Mouse (Mus musculus) limb, embryonic 10.5 days (tissue): Measurements from ENCODE around the gene Ints11. TPM values are rescaled to one million over a fixed set of nuclear protein-coding genes. Genes with fewer than 3 reads are reported as not detected.
A peak's percentile ranks its signal among the peaks of the same experiment; 100 is the strongest.

Experiments used
- DNase-seq: peaks from one replicate; pipeline ENCODE4 v3.0.0-alpha.2; 2017; ENCODE audit warnings: low spot score
- H3K27ac ChIP-seq: fragments of 300-500 bp; sonication (generic); 2 replicates; pipeline ENCODE4 v1.5.1; 2016; ENCODE audit warnings: mild to moderate bottlenecking
- H3K27me3 ChIP-seq: fragments of 300-500 bp; sonication (generic); 2 replicates; pipeline ENCODE4 v1.6.1; 2016; ENCODE audit warnings: low read depth, mild to moderate bottlenecking; ENCODE audit not compliant: poor library complexity, severe bottlenecking
- H3K36me3 ChIP-seq: fragments of 300-500 bp; sonication (generic); 2 replicates; pipeline ENCODE4 v1.6.1; 2016; ENCODE audit warnings: mild to moderate bottlenecking, moderate library complexity
- H3K4me1 ChIP-seq: fragments of 300-500 bp; sonication (generic); 2 replicates; pipeline ENCODE4 v1.6.1; 2016
- H3K4me3 ChIP-seq: fragments of 300-500 bp; sonication (generic); 2 replicates; pipeline ENCODE4 v1.5.1; 2016; ENCODE audit warnings: mild to moderate bottlenecking, moderate library complexity
- H3K9me3 ChIP-seq: fragments of 300-500 bp; sonication (generic); replicated peaks from 2 replicates; pipeline ENCODE4 v1.6.1; 2016; ENCODE audit warnings: mild to moderate bottlenecking
- WGBS: fragments of 180-500 bp; shearing (Covaris S2); methylation state at CpG from one replicate; pipeline ENCODE4 v1.1.7; 2016; 5-methylcytosine and 5-hydroxymethylcytosine counted together
- polyA plus RNA-seq: library from polyadenylated mRNA; unstranded; fragments of >200 nt; fragmentation: Nextera tagmentation; extraction: Ambion mirVana; gene quantifications from 2 replicates; pipeline ENCODE4 v1.2.1, GENCODE M21; 2016

Ints11 gene
- polyA plus RNA-seq, 1 experiment from 2014 or later = 106 TPM

DNA sequence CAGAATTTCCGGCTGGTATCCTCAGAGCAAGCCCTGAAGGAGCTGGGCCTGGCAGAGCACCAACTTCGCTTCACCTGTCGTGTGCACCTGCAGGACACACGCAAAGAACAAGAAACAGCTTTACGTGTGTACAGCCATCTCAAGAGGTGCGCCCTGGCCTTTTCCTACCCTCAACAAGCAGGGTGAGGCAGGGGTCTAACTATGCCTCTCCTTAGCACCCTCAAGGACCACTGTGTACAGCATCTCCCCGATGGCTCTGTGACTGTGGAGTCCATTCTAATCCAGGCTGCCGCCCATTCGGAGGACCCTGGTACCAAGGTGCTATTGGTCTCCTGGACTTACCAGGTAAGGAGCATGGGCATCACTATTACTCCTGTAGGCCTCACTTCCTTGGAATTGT is 18.8 kb downstream of the Ints11 start:
- peaks cover 24% of the 10 kb centered on the region for H3K4me1 ChIP-seq
- no peaks in the 10 kb centered on the region for H3K27me3 ChIP-seq
- 95% methylated on average over 9 of the region's 9 CpGs for WGBS
- no peak overlapping the region for H3K27ac ChIP-seq
- DNase-seq = no peak
- H3K4me3 ChIP-seq = no peak overlapping the region
- H3K36me3 ChIP-seq = peaks cover 69% of the 10 kb centered on the region
- no peaks in the 10 kb centered on the region for H3K9me3 ChIP-seq

DNA sequence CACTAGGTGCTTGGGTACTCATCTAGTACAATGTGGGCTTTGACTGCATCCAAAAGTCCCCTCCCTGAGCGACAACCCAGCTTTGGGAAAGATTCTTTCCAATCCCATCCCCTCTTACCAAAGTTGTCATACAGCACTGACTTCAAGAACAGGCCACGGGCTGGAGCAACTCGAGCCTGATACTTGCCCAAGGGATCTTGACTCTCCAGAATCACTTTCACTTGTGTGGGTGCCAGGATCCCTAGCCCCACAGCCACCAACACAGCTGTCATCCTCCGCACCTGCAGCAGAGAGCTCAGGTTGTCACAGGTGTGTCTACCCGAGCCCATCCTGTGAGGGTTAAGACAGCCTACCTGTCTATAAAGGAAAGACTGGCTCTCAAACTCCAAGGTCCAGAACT is 20.0 kb downstream of the Ints11 start:
- H3K4me1 ChIP-seq = peaks cover 35% of the 10 kb centered on the region
- no peak overlapping the region for H3K4me3 ChIP-seq
- 90% methylated on average over 5 of the region's 5 CpGs for WGBS
- H3K9me3 ChIP-seq = no peaks in the 10 kb centered on the region
- no peaks in the 10 kb centered on the region for H3K27me3 ChIP-seq
- no peak overlapping the region for H3K27ac ChIP-seq
- peaks cover 59% of the 10 kb centered on the region for H3K36me3 ChIP-seq
- DNase-seq = no peak

DNA sequence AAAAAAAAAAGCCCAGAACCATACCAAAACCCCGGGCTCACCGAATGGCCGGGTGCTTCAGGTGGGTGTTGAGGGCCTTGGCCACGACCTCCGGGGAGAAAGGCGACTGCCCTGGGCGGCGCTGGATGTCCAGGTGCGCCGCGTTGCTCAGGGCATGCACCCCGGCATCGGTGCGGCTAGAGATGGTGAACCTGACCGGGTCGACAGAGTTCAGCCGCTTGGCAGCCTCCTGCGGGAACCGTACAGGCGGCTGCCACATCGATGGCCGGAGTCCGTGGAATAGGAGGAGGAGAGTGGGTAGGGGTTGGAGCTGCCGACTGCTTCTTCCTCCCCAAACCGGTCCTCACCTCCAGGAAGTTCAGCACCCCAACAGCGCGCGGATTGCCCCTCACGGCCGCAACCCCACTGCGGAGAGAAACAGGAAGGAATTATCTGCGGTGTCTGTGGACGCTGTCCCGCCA is 21.7 kb downstream of the Ints11 start:
- H3K27ac ChIP-seq = peak overlapping the region; percentile 93
- under 1% methylated on average over 34 of the region's 34 CpGs for WGBS

DNA sequence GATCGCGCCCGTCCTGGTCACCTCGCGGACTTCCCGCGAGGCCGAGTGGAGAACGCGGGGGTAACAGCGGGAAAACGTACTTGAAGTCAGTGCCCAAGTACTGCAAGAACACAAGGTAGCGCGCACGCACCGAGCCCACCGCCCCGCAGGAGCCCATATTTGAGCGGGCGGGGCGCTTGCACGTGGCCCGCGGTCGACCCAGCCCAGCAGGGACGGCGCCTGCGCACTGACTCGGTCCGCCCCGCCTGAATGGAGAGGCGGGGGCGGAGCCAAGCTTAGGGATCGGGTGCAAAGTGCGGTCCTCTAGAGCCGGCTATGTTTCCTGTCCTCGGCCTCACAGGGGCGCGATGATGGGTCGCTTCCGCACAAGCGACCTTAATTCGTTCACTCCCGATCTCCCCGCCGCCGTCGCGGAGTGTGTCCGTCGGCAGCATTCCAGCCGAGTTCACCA is 22.2 kb downstream of the Ints11 start, which contains the start of the genes Pusl1 and Acap3:
Gene Pusl1, minus strand, starts transcription at position 231 of the 451 bp plus-strand sequence.
Gene Acap3, plus strand, starts transcription at position 272 of the 451 bp plus-strand sequence.
- peak within 1 kb of the TSS; percentile 92 for H3K4me3 ChIP-seq
- peaks cover 45% of the 10 kb centered on the region for H3K36me3 ChIP-seq
- peak within 1 kb of the TSS; percentile 93 for H3K27ac ChIP-seq
- H3K4me1 ChIP-seq = peaks cover 38% of the 10 kb centered on the region
- DNase-seq = peak; percentile 98
- WGBS = under 1% methylated on average over 52 of the region's 52 CpGs
- H3K9me3 ChIP-seq = no peaks in the 10 kb centered on the region
- H3K27me3 ChIP-seq = no peaks in the 10 kb centered on the region

More for the DNA sequence above, 21.7 kb downstream of the Ints11 start:
- no peak for DNase-seq
- Histone ChIP-seq H3K27me3 (no peaks in the 10 kb centered on the region), H3K4me3 (peak overlapping the region; percentile 92), H3K9me3 (no peaks in the 10 kb centered on the region), H3K4me1 (peaks cover 38% of the 10 kb centered on the region), H3K36me3 (peaks cover 45% of the 10 kb centered on the region)

DNA sequence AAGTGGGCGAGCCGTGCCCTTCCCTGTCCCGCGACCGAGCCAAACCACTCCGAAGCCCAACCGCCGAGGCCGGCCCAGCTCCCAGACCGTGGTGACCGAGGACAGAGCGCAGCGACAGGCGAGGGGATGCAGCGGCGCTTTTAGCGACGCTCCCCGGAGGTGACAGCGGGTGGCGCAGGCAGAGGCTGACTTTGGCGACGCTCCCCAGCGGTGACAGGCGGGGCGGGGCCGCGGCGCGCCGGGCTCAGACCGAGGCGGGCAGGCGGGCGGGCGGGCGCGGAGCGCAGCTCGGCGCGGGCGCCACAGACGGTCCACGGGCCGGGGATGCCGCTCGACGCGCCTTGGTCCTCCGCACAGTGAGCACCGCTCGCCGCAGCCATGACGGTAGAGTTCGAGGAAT is 22.7 kb downstream of the Ints11 start:
- WGBS = under 1% methylated on average over 41 of the region's 56 CpGs
- H3K9me3 ChIP-seq = no peaks in the 10 kb centered on the region

DNA sequence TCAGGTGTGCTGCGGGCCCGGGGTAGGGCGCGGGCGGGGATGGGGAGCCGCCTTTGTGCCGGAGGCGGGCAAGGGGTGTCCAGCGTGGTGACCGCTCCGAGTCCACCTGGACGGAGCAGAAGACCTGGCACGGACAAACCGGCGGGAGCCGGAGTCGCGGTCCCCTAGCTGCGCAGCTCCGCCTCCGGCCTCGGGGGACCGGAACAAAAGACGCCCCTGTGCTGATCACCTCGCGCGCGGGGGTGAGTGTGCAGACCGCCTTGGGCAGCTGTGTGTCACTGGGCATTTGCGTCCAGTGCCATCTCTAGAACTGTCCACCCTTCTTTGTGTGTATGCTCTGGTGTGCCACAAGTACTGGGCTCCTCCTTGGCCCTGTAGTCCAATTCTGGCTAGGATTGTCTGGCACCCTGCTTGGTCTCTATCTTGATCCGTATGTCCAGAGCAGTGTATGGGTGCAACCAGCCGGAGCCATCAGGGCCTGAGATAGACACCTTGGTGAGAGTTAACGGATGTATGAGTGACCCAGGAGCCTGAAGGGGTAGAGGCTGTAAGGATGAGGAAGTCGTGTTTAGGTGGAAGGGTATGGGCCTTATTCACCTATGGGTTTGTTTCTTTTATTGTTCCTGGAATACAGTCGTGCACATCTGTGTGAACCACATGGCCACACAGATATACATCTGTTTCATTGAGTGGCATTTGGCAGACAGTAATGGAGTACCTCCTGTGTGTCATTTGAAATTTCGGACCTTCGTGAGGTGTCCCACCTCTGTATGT is 23.3 kb downstream of the Ints11 start:
- Histone ChIP-seq H3K9me3 (no peaks in the 10 kb centered on the region), H3K27ac (peak overlapping the region; percentile 93), H3K36me3 (peaks cover 41% of the 10 kb centered on the region), H3K27me3 (no peaks in the 10 kb centered on the region), H3K4me1 (peaks cover 38% of the 10 kb centered on the region), H3K4me3 (peak overlapping the region; percentile 92)
- 7% methylated on average over 37 of the region's 37 CpGs for WGBS
- peak; percentile 69 for DNase-seq

More for the DNA sequence above, 22.7 kb downstream of the Ints11 start:
- peak overlapping the region; percentile 93 for H3K27ac ChIP-seq
- DNase-seq = peak; percentile 90
- peaks cover 45% of the 10 kb centered on the region for H3K36me3 ChIP-seq
- peaks cover 38% of the 10 kb centered on the region for H3K4me1 ChIP-seq
- no peaks in the 10 kb centered on the region for H3K27me3 ChIP-seq
- peak overlapping the region; percentile 92 for H3K4me3 ChIP-seq

DNA sequence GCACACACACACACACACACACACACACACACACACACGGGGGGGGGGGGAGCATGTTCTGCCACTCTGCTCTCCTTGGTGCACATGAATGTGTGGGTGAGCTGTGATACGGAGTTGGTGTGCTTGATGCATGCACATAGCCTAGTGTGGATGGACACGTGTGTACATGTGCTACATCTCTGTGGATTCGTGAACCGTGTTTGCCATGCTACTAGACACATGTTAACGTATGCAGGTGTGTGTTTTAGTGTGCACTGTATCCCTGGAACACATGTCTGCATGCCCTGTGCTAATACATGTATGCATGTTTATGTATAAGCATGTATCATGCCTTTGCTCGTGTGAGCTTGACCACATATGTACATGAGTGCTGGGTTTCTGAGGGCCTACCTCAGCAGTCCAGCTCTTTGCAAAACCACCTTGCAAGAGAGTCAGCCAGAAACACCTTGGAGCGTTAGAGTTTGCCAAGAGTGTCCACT is 23.9 kb downstream of the Ints11 start:
- Histone ChIP-seq H3K9me3 (no peaks in the 10 kb centered on the region), H3K4me3 (peak overlapping the region; percentile 92), H3K27me3 (no peaks in the 10 kb centered on the region), H3K36me3 (peaks cover 39% of the 10 kb centered on the region), H3K4me1 (peaks cover 38% of the 10 kb centered on the region), H3K27ac (no peak overlapping the region)
- DNase-seq = no peak
- WGBS = 80% methylated on average over 8 of the region's 8 CpGs

DNA sequence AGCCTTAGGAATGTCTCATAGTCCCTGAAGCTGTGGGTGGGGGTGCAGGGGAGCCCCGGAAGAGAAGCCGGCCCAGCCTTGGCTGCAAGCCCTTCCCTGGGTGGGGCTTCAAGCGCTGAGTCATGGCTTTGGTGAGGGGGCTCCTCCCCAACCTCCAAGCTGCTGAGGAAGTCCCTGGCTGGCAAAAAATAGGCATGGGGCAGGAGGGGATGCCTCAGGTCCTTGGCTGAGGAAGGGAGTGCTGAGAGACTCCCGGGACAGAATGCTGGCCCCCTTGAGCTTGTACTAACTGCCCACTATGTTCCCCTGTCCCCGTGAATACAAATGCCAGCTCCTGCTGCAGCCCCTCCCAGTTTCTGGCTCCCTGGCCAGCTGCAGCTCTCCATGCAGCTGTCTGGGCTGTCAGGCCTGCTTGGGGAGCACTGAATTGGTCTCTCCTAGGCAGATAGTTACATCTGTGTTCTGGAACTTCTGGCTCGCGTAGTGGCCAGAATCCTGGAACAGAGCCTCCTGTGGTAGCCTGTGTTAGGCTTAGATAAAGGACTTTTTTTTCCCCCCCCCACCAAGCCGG is 25.1 kb downstream of the Ints11 start:
- Histone ChIP-seq H3K4me1 (peaks cover 38% of the 10 kb centered on the region), H3K27me3 (no peaks in the 10 kb centered on the region), H3K27ac (no peak overlapping the region), H3K4me3 (peak overlapping the region; percentile 9; the same call in 1 of the 2 replicates), H3K36me3 (peaks cover 39% of the 10 kb centered on the region), H3K9me3 (no peaks in the 10 kb centered on the region)
- no peak for DNase-seq
- 41% methylated on average over 8 of the region's 8 CpGs for WGBS

DNA sequence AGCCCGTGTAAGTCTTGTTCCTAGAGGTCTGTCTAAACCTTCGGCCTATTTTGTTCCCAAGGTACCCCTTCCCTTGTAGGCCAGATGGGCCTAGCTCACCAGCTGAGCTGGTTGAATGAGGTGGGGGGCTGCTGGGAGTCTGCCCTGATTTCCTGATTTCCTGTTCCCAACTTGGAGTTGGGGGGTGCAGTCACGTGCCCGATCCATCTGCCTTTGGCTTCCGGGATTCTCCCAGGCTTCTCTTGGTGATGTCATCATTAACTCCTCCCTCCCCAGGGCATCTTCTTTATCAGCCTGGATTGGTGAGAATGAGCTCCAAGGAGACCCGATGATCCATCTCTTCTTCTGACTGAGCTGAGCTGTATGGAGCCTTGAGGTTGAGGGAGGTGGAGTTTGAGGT is 25.9 kb downstream of the Ints11 start:
- H3K27ac ChIP-seq = no peak overlapping the region
- no peak for DNase-seq
- peaks cover 36% of the 10 kb centered on the region for H3K4me1 ChIP-seq

DNA sequence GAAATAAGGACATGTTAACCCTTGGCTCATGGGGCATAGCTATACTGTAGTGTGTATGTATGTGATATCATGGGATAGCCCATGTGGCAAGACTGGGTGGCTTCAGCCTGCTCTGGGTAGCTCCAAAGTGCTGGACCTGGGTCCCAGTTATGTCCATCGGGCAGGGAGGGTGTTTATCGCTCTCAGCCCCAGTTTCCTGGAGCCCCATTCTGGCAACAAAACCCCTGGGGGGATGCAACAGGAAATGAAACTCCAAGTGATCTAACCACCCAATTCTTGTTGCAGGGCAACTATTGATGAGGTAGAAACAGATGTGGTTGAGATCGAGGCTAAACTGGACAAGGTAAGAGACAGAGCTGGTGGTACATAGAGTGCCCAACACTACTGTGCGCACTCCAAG is 26.5 kb downstream of the Ints11 start:
- H3K36me3 ChIP-seq = peaks cover 44% of the 10 kb centered on the region
- no peaks in the 10 kb centered on the region for H3K27me3 ChIP-seq
- WGBS = 97% methylated on average over 4 of the region's 4 CpGs
- H3K4me1 ChIP-seq = peaks cover 29% of the 10 kb centered on the region
- no peaks in the 10 kb centered on the region for H3K9me3 ChIP-seq
- no peak for DNase-seq
- H3K27ac ChIP-seq = no peak overlapping the region
- no peak overlapping the region for H3K4me3 ChIP-seq

More for the DNA sequence above, 25.9 kb downstream of the Ints11 start:
- no peak overlapping the region for H3K4me3 ChIP-seq
- H3K9me3 ChIP-seq = no peaks in the 10 kb centered on the region
- H3K27me3 ChIP-seq = no peaks in the 10 kb centered on the region
- H3K36me3 ChIP-seq = peaks cover 39% of the 10 kb centered on the region
- WGBS = 56% methylated on average over 6 of the region's 6 CpGs

DNA sequence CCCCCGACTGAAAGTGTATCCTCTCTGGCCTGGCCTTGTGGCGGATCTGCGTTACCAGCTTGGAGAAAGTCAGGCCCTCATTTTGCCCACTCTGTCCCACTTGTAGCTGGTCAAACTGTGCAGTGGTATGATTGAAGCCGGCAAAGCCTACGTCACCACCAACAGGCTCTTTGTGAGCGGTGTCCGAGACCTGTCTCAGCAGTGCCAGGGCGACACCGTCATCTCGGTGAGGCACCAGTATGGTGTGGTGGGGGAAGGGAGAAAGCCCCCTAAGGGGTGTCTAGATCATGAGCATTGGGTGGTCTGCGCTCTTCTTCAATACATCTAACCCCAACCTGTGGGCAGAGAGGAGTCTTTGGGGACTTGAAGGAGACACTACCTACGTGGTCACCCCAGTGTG is 27.1 kb downstream of the Ints11 start:
- Histone ChIP-seq H3K36me3 (peaks cover 51% of the 10 kb centered on the region), H3K4me3 (no peak overlapping the region), H3K27ac (no peak overlapping the region), H3K4me1 (peaks cover 25% of the 10 kb centered on the region), H3K9me3 (no peaks in the 10 kb centered on the region), H3K27me3 (no peaks in the 10 kb centered on the region)
- DNase-seq = no peak
- 97% methylated on average over 12 of the region's 12 CpGs for WGBS

DNA sequence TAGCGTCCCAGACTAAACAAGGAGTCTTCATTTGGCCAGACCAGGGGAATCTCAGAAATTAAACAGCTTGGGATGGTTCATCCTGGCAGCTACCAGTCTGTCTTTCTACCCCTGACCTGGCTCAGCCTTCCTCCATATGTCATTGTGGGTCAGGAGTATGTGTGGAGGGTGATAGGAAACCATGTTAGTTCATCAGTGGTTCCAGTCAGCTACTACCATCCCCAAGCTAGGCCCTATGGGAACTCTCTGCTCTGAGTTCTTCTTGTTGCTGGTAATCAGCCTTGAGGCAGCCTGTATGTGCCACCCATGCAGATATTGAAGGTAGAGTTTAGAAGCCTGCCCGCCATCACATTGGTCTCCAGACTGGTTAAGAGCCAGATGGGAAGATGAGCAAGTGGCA is 29.0 kb downstream of the Ints11 start:
- no peak for DNase-seq
- no peak overlapping the region for H3K27ac ChIP-seq
- peaks cover 12% of the 10 kb centered on the region for H3K4me1 ChIP-seq
- 94% methylated on average over 2 of the region's 2 CpGs for WGBS
- no peak overlapping the region for H3K4me3 ChIP-seq
- no peaks in the 10 kb centered on the region for H3K27me3 ChIP-seq
- no peaks in the 10 kb centered on the region for H3K9me3 ChIP-seq
- H3K36me3 ChIP-seq = peaks cover 69% of the 10 kb centered on the region

DNA sequence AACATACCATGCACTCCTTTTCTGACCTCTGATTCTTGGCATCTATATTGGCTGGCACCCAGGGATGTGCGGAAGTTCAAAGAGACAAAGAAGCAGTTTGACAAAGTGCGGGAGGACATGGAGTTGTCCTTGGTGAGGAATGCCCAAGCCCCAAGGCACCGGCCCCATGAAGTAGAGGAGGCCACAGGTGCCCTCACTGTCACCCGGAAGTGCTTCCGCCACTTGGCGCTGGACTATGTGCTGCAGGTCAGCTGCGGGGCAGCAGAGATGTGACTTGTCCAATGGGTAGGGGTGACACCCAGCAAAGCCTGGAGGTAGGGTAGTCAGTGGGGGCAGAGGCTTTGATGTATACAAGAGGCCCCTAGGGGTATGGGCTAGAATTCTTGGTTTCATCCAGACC is 30.0 kb downstream of the Ints11 start:
- peak; percentile 26 for DNase-seq
- no peak overlapping the region for H3K4me3 ChIP-seq
- H3K4me1 ChIP-seq = peaks cover 3% of the 10 kb centered on the region
- no peaks in the 10 kb centered on the region for H3K27me3 ChIP-seq
- no peak overlapping the region for H3K27ac ChIP-seq
- WGBS = 92% methylated on average over 7 of the region's 7 CpGs
- no peaks in the 10 kb centered on the region for H3K9me3 ChIP-seq
- H3K36me3 ChIP-seq = peaks cover 80% of the 10 kb centered on the region
